Mouse (Mus musculus): Measurements from ENCODE around the gene Rftn2. TPM values are rescaled to one million over a fixed set of nuclear protein-coding genes. Genes with fewer than 3 reads are reported as not detected.
"Not testable (repeated sequence)": the region's sequence is repeated elsewhere in the genome, so short reads cannot be mapped to it uniquely, and the experiment has no call there.

Gene Rftn2
- polyA plus RNA-seq, 1 experiment, result 0.95 TPM

DNA sequence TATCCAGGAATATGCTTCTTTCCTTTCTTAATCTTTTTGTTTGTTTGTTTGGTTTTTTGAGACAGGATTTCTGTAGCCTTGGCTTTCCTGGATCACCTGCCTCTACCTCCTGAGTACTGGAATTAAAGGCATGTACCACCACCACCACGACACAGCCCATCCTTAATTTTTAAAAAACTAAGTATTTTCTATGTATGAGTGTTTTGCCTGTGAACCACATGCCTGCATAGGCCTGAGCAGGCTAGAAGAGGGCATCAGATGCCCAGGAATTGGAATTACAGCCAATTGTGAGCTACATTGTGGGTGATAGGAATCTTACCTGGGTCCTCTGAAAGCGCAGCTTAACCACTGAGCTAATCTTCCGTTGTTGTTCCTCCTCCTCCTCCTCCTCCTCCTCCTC, 92.3 kb downstream of the Rftn2 start:
- 87% methylated on average over 3 of the region's 3 CpGs for WGBS
- TF ChIP-seq POLR2A (IDR thresholded peaks at IDR 0.05; ENCODE audit: borderline replicate concordance, control insufficient read depth, low read depth, low read length), result no peak
- TF ChIP-seq CTCF (IDR thresholded peaks at IDR 0.05; ENCODE audit: control insufficient read depth, insufficient read depth, low read length), result no peak
- H3K27ac ChIP-seq (ENCODE audit: control insufficient read depth, insufficient read depth, low read depth, low read length, poor library complexity), result no peak overlapping the region
- peaks cover 2% of the 10 kb centered on the region; the same call in 1 of the 2 replicates for H3K4me1 ChIP-seq (ENCODE audit: control insufficient read depth, insufficient read depth, low read length)
- H3K4me3 ChIP-seq (replicated peaks; ENCODE audit: control insufficient read depth, low read depth, low read length), result no peak overlapping the region

DNA sequence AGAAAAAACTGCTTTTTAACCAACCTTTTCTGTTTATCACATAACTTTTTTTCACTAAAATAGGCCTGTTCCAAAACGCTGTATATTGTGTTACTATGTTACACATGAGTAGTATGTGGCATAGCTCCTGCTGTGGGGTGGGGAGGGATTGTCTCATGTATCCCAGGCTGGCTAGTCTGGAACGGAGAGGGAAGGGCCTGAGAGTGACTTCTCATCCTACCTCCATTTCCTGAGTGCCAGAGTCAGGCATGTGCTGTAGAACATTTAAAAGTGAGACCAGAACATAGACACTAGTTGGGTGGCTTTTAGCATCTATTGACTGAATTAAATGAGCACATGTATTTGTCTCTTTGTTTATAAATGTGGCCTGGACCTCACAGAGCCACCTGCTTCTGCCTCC, 93.4 kb downstream of the Rftn2 start:
- H3K4me3 ChIP-seq (replicated peaks; ENCODE audit: control insufficient read depth, low read depth, low read length), result no peak overlapping the region
- 59% methylated on average over 2 of the region's 2 CpGs for WGBS
- peaks cover 2% of the 10 kb centered on the region; the same call in 1 of the 2 replicates for H3K4me1 ChIP-seq (ENCODE audit: control insufficient read depth, insufficient read depth, low read length)
- no peak for TF ChIP-seq POLR2A (IDR thresholded peaks at IDR 0.05; ENCODE audit: borderline replicate concordance, control insufficient read depth, low read depth, low read length)
- TF ChIP-seq CTCF (IDR thresholded peaks at IDR 0.05; ENCODE audit: control insufficient read depth, insufficient read depth, low read length), result no peak
- H3K27ac ChIP-seq (ENCODE audit: control insufficient read depth, insufficient read depth, low read depth, low read length, poor library complexity), result no peak overlapping the region

DNA sequence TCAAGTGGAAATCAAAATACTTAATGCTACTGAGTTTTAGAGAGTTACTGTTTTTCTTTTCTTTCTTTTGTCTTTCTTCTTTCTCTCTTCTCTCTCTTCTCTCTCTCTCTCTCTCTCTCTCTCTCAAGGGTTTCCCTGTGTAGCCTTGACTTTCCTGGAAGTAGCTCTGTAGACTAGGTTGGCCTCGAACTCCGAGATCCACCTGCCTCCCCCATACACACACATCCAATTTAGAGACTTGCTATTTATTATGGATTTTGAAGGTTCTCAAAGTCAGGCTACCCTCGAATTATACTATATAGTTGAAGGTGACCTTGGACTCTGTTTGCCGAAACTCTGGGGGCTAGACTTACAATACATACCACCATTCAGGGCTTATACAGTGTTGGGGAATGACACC, 94.3 kb downstream of the Rftn2 start:
- no peak for TF ChIP-seq POLR2A (IDR thresholded peaks at IDR 0.05; ENCODE audit: borderline replicate concordance, control insufficient read depth, low read depth, low read length)
- TF ChIP-seq CTCF (IDR thresholded peaks at IDR 0.05; ENCODE audit: control insufficient read depth, insufficient read depth, low read length), result no peak
- H3K27ac ChIP-seq (ENCODE audit: control insufficient read depth, insufficient read depth, low read depth, low read length, poor library complexity), result no peak overlapping the region
- WGBS, result 51% methylated on average over 4 of the region's 4 CpGs
- peaks cover 2% of the 10 kb centered on the region; the same call in 1 of the 2 replicates for H3K4me1 ChIP-seq (ENCODE audit: control insufficient read depth, insufficient read depth, low read length)
- H3K4me3 ChIP-seq (replicated peaks; ENCODE audit: control insufficient read depth, low read depth, low read length), result peak overlapping the region; percentile 42

DNA sequence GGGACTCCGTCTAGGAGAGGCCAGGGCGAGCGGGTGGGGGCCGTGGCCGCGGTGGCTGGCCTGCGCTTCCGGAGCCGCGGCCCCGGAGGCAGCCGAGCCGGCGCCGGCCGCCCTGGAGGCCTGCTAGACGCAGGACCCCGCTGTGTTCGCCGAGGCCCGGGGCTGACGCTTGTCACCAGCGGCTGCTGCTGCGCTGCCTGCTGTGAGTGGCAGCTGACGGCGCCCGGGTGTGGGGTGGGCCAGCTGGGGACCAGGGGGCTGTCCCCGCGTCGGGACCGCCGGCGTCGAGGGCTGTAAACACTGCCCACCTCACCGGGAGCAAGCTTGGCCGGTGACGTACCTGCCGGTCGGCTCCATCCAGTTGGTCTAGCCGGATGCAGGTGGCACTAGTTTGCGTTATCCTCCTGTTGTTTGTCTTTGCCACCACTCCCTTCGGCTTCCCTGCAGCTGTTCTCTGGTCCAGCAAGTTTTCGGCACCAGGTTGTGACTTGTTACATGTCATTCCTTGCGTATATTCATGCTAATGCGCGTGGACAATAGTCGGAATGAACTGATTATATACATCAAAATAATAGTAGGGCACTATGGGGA, 95.1 kb downstream of the Rftn2 start:
- peak overlapping the region; percentile 98 for H3K27ac ChIP-seq (ENCODE audit: control insufficient read depth, insufficient read depth, low read depth, low read length, poor library complexity)
- H3K4me1 ChIP-seq (ENCODE audit: control insufficient read depth, insufficient read depth, low read length), result peaks cover 2% of the 10 kb centered on the region; the same call in 1 of the 2 replicates
- no peak for TF ChIP-seq CTCF (IDR thresholded peaks at IDR 0.05; ENCODE audit: control insufficient read depth, insufficient read depth, low read length)
- TF ChIP-seq POLR2A (IDR thresholded peaks at IDR 0.05; ENCODE audit: borderline replicate concordance, control insufficient read depth, low read depth, low read length), result no peak
- WGBS, result under 1% methylated on average over 47 of the region's 47 CpGs
- peak overlapping the region; percentile 76 for H3K4me3 ChIP-seq (replicated peaks; ENCODE audit: control insufficient read depth, low read depth, low read length)

DNA sequence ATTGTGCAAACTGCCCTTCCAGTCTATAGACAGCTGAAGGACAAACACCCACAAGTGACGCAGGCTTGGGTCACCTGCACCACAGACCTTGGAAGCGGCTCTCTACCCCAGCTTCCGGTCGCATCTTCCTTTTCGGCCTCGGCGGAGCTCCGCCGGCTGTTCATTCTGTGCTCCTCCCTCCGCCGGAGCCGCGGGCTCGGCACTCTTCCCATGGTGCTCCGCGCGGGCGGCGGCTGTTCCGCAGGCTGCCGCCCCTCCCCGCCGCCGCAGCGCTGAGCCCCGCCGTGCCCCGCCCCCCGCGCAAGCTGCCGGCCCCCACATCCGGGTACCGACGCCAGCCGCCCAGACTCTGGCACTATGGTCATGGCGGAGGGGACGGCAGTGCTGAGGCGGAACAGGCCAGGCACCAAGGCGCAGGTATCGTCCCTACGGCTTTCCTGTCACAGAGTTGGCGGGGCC, 95.6 kb downstream of the Rftn2 start, which contains the start of gene Mob4:
TSS of gene Mob4 (plus strand) at position 289 of the 459 bp plus-strand sequence.
- TF ChIP-seq POLR2A (IDR thresholded peaks at IDR 0.05; ENCODE audit: borderline replicate concordance, control insufficient read depth, low read depth, low read length) (peak; percentile 91), CTCF (IDR thresholded peaks at IDR 0.05; ENCODE audit: control insufficient read depth, insufficient read depth, low read length) (no peak)
- WGBS, result under 1% methylated on average over 42 of the region's 42 CpGs
- peak within 1 kb of the TSS; percentile 98 for H3K27ac ChIP-seq (ENCODE audit: control insufficient read depth, insufficient read depth, low read depth, low read length, poor library complexity)
- H3K4me1 ChIP-seq (ENCODE audit: control insufficient read depth, insufficient read depth, low read length), result peaks cover 2% of the 10 kb centered on the region; the same call in 1 of the 2 replicates
- H3K4me3 ChIP-seq (replicated peaks; ENCODE audit: control insufficient read depth, low read depth, low read length), result peak within 1 kb of the TSS; percentile 82

DNA sequence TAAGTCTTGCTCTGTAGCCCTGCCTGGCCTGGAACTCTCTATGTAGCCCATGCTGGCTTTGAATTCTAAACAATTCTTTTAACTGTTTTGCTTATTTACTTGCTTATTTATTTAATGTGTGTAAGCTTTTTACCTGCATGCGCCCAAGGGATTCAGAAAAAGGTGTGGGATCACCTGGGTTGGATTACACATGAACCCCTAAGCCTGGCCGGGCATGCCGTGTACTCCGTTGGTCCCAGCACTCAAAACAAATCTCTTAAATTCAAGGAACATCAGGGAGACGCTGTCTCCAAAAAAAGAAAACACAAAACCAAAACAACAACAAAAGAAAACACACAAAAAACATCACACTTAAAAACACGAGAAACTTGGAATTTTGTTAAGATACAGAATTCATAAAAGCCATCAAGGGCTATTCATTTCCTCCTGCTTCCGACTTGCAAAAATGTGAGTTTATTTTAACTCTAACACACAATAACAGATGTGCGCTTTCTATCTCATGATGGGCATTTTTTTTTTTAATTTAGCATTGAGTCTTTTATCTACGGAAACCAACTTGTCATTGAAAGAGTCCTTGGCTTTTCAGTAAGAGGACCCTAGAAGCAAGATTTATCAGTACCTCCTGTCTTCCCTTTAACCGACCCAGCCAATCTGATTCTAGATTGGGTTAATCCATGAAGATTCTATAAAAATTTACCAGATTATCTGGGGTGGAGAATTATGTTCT, 96.2 kb downstream of the Rftn2 start:
- Histone ChIP-seq H3K4me3 (replicated peaks; ENCODE audit: control insufficient read depth, low read depth, low read length) (peak overlapping the region; percentile 82), H3K4me1 (ENCODE audit: control insufficient read depth, insufficient read depth, low read length) (peaks cover 2% of the 10 kb centered on the region; the same call in 1 of the 2 replicates), H3K27ac (ENCODE audit: control insufficient read depth, insufficient read depth, low read depth, low read length, poor library complexity) (peak overlapping the region; percentile 98)
- TF ChIP-seq CTCF (IDR thresholded peaks at IDR 0.05; ENCODE audit: control insufficient read depth, insufficient read depth, low read length) (no peak), POLR2A (IDR thresholded peaks at IDR 0.05; ENCODE audit: borderline replicate concordance, control insufficient read depth, low read depth, low read length) (no peak)
- whole genome bisulfite sequencing, result 54% methylated on average over 10 of the region's 10 CpGs

DNA sequence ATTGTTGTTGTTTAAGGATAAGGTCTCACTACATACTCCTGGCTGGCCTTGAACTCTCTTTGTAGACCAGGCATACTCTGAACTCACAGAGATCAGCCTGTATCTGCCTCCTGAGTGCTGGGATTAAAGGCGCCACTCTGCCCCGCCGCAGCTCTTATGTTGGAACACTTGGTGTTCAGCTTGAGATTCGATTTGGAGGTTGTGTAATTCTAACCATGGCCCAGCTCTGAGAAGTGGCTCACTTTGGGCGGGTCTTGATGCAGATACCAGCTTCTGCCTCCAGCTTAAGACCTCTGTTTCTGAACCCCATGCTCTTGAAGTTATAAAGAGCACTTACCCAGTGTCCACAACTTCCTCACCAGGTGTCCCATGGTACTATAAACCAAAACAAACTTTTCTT, 96.9 kb downstream of the Rftn2 start:
- Histone ChIP-seq H3K4me3 (replicated peaks; ENCODE audit: control insufficient read depth, low read depth, low read length) (no peak overlapping the region), H3K4me1 (ENCODE audit: control insufficient read depth, insufficient read depth, low read length) (peaks cover 2% of the 10 kb centered on the region; the same call in 1 of the 2 replicates), H3K27ac (ENCODE audit: control insufficient read depth, insufficient read depth, low read depth, low read length, poor library complexity) (0 out of 2 replicates have a peak overlapping the region, but pooled peaks have one; percentile 9)
- no peak for TF ChIP-seq POLR2A (IDR thresholded peaks at IDR 0.05; ENCODE audit: borderline replicate concordance, control insufficient read depth, low read depth, low read length)
- TF ChIP-seq CTCF (IDR thresholded peaks at IDR 0.05; ENCODE audit: control insufficient read depth, insufficient read depth, low read length), result no peak
- 49% methylated on average over 5 of the region's 5 CpGs for WGBS

DNA sequence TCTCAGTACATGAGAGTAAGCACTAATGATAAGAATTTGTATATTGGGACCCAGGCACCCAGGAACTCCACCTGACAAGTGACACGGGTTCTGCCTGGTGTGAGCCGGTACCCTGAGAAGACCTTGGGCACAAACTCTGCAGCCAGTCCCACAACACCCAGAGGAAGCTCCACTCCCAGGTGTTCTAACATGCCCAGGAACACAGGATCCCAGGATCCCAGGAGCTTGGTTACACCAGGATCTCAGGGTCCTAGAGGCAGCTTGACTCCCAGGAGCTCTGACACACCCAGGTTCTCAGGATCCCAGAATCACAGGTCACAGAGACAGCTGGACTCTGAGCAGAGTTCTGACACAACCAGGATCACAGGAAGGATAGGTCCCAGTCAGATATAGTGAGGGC, 102.4 kb downstream of the Rftn2 start:
- not testable (repeated sequence) for H3K4me1 ChIP-seq (ENCODE audit: control insufficient read depth, insufficient read depth, low read length); H3K4me3 ChIP-seq (replicated peaks; ENCODE audit: control insufficient read depth, low read depth, low read length); H3K27ac ChIP-seq (ENCODE audit: control insufficient read depth, insufficient read depth, low read depth, low read length, poor library complexity)
- 93% methylated on average over 2 of the region's 2 CpGs for WGBS

All from bone marrow, adult 2 months (tissue).